24 mouse cellular contexts compared by ENCODE assay signal in genomic region chr8:117501323-117501722, GRCm38 (mm10).
"Had no signal": no experiment of that assay in that cellular context is flagged by ENCODE, and none has a peak within 500 bp of the region (broad histone marks: within the 10 kb centered on the region; RNA-seq: fewer than 3 reads in every experiment).

No protein-coding gene starts in this region.

- ATAC-seq: hindbrain, embryonic 16.5 days; inflammation-experienced regulatory T-cells, adult 6 months had no signal

- H3K4me3 ChIP-seq: gastrocnemius, adult 2 months; hindbrain, embryonic 10.5 days; hindbrain, embryonic 12.5 days; intestine, embryonic 15.5 days; layer of hippocampus, adult 2 months; left cerebral cortex, adult 2 months; limb, embryonic 10.5 days; limb, embryonic 12.5 days; liver, embryonic 13.5 days had no signal

- H3K4me2 ChIP-seq: heart, embryonic 11.5 days; hindbrain, embryonic 12.5 days; hindbrain, embryonic 14.5 days; intestine, embryonic 15.5 days; limb, embryonic 12.5 days; liver, embryonic 11.5 days; liver, embryonic 13.5 days had no signal

- H3K36me3 ChIP-seq: hindbrain, embryonic 10.5 days; hindbrain, embryonic 12.5 days; intestine, embryonic 15.5 days; limb, embryonic 10.5 days; limb, embryonic 12.5 days; liver, embryonic 13.5 days had no signal

- H3K9ac ChIP-seq: hindbrain, embryonic 12.5 days; hindbrain, embryonic 14.5 days; intestine, embryonic 15.5 days; limb, embryonic 12.5 days; liver, embryonic 13.5 days had no signal

- H3K27ac ChIP-seq: gastrocnemius, adult 2 months; hindbrain, embryonic 10.5 days; hindbrain, embryonic 12.5 days; hindbrain, embryonic 14.5 days; intestine, embryonic 15.5 days; layer of hippocampus, adult 2 months; left cerebral cortex, adult 2 months; limb, embryonic 10.5 days; limb, embryonic 12.5 days; liver, embryonic 13.5 days had no signal

- DNase-seq: gastrocnemius, adult 2 months; gastrocnemius, postnatal 10 days; gastrocnemius, postnatal 25 days; heart, postnatal 14 days; heart, postnatal 4 days; kidney, adult 18-20 months; kidney, adult 8-10 months; kidney, postnatal 10 days; kidney, postnatal 25 days; kidney, postnatal 4 days; liver; liver, embryonic 13.5 days had no signal

- H3K9me3 ChIP-seq: hindbrain, embryonic 10.5 days; hindbrain, embryonic 12.5 days; intestine, embryonic 15.5 days; limb, embryonic 10.5 days; limb, embryonic 12.5 days; liver, embryonic 13.5 days had no signal
